Mouse (Mus musculus) stomach, postnatal 0 days (tissue): Measurements from ENCODE around the gene Klf16. TPM values are rescaled to one million over a fixed set of nuclear protein-coding genes. Genes with fewer than 3 reads are reported as not detected.

ENCODE experiments used
- ATAC-seq: fragments of 200-750 bp; cut with Nextera tagmentation; 2 replicates; pipeline ENCODE4 v1.8.0; 2017; ENCODE audit not compliant: low FRiP score, low TSS enrichment
- DNase-seq: peaks from one replicate; pipeline ENCODE4 v3.0.0-alpha.2; 2016; ENCODE audit warnings: low spot score
- H3K27ac ChIP-seq: fragments of 300-500 bp; sonication (generic); replicated peaks from 2 replicates; pipeline ENCODE4 v1.5.1; 2014; ENCODE audit warnings: mild to moderate bottlenecking, control low read depth
- H3K27me3 ChIP-seq: fragments of 300-500 bp; sonication (generic); 2 replicates; pipeline ENCODE4 v1.6.1; 2014; ENCODE audit warnings: low read length; ENCODE audit not compliant: control insufficient read depth, insufficient read depth
- H3K36me3 ChIP-seq: fragments of 300-500 bp; sonication (generic); 2 replicates; pipeline ENCODE4 v1.6.1; 2014; ENCODE audit warnings: low read length, mixed read lengths; ENCODE audit not compliant: control insufficient read depth, insufficient read depth
- H3K4me1 ChIP-seq: fragments of 300-500 bp; sonication (generic); replicated peaks from 2 replicates; pipeline ENCODE4 v1.6.1; 2014; ENCODE audit warnings: antibody characterized with exemption; ENCODE audit not compliant: control insufficient read depth, insufficient read depth
- H3K4me2 ChIP-seq: fragments of 300-500 bp; sonication (generic); replicated peaks from 2 replicates; pipeline ENCODE4 v1.6.1; 2014; ENCODE audit warnings: low read depth, mild to moderate bottlenecking, control low read depth, moderate library complexity
- H3K4me3 ChIP-seq: fragments of 300-500 bp; sonication (generic); 2 replicates; pipeline ENCODE4 v1.5.1; 2014; ENCODE audit warnings: low read depth, low read length, control low read depth
- H3K9ac ChIP-seq: fragments of 300-500 bp; sonication (generic); 2 replicates; pipeline ENCODE4 v1.6.1; 2014; ENCODE audit warnings: mild to moderate bottlenecking, low read length, control low read depth, mixed read lengths
- H3K9me3 ChIP-seq: fragments of 300-500 bp; sonication (generic); 2 replicates; pipeline ENCODE4 v1.6.1; 2016; ENCODE audit warnings: low read length; ENCODE audit not compliant: control insufficient read depth
- CTCF ChIP-seq: IDR thresholded peaks from 2 replicates; pipeline ENCODE4 v1.5.1; 2016; ENCODE audit warnings: antibody characterized with exemption, low read depth, mild to moderate bottlenecking, moderate library complexity
- EP300 ChIP-seq: optimal IDR thresholded peaks from 2 replicates; pipeline ENCODE3; 2016; ENCODE audit warnings: antibody characterized with exemption
- WGBS: fragments of 180-500 bp; shearing (Covaris S2); extraction: QIAGEN DNeasy Blood & Tissue Kit; methylation state at CpG from one replicate; pipeline ENCODE4 v1.1.7; 2014; 5-methylcytosine and 5-hydroxymethylcytosine counted together
- polyA plus RNA-seq: library from polyadenylated mRNA; unstranded; fragments of >200 nt; fragmentation: Nextera tagmentation; extraction: Ambion mirVana; gene quantifications from 2 replicates; pipeline ENCODE4 v1.2.1, GENCODE M21; 2015

The Klf16 gene
- polyA plus RNA-seq, 1 experiment from 2014 or later = 8.3 TPM

- H3K4me3 ChIP-seq = 0 out of 2 replicates have a peak overlapping the region, but pooled peaks have one; percentile 6
- no peaks in the 10 kb centered on the region for H3K36me3 ChIP-seq
- H3K9me3 ChIP-seq = no peaks in the 10 kb centered on the region
- H3K9ac ChIP-seq = 0 out of 2 replicates have a peak overlapping the region, but pooled peaks have one; percentile 23
- H3K4me2 ChIP-seq = peak overlapping the region; percentile 31
- H3K27ac ChIP-seq = 0 out of 2 replicates have a peak overlapping the region, but pooled peaks have one; percentile 35
- H3K27me3 ChIP-seq = no peaks in the 10 kb centered on the region
- peak; percentile 85 for DNase-seq
- no peak for TF ChIP-seq EP300
- 0 out of 2 replicates have a peak, but pooled peaks have one; percentile 1 for TF ChIP-seq CTCF
- WGBS = 33% methylated on average over 10 of the region's 10 CpGs
- H3K4me1 ChIP-seq = peaks cover 12% of the 10 kb centered on the region
- ATAC-seq = peak; percentile 71
Observed at GRCm38 (mm10) chr10:80569664-80570066, 7.5 kb downstream of the Klf16 start.

- Histone ChIP-seq H3K4me2 (no peak overlapping the region), H3K9ac (no peak overlapping the region), H3K4me3 (no peak overlapping the region), H3K27ac (no peak overlapping the region), H3K9me3 (no peaks in the 10 kb centered on the region), H3K4me1 (peaks cover 12% of the 10 kb centered on the region), H3K27me3 (no peaks in the 10 kb centered on the region), H3K36me3 (no peaks in the 10 kb centered on the region)
- DNase-seq = no peak
- 93% methylated on average over 29 of the region's 29 CpGs for WGBS
- no peak for TF ChIP-seq EP300
- no peak for TF ChIP-seq CTCF
- no peak for ATAC-seq
Observed at GRCm38 (mm10) chr10:80568876-80569275, 8.2 kb downstream of the Klf16 start.

- no peak for TF ChIP-seq EP300
- TF ChIP-seq CTCF = peak; percentile 94
- H3K9ac ChIP-seq = no peak overlapping the region
- H3K4me1 ChIP-seq = peaks cover 12% of the 10 kb centered on the region
- ATAC-seq = peak; percentile 36; the same call in 1 of the 2 replicates
- H3K4me2 ChIP-seq = no peak overlapping the region
- DNase-seq = peak; percentile 89
- 25% methylated on average over 17 of the region's 17 CpGs for WGBS
- no peaks in the 10 kb centered on the region for H3K27me3 ChIP-seq
- H3K4me3 ChIP-seq = no peak overlapping the region
- no peaks in the 10 kb centered on the region for H3K36me3 ChIP-seq
- H3K27ac ChIP-seq = no peak overlapping the region
- no peaks in the 10 kb centered on the region for H3K9me3 ChIP-seq
Observed at GRCm38 (mm10) chr10:80566375-80567092, 10.6 kb downstream of the Klf16 start.

- H3K4me2 ChIP-seq = peak within 1 kb of the TSS; percentile 75
- peaks cover 9% of the 10 kb centered on the region for H3K4me1 ChIP-seq
- peak; percentile 85 for ATAC-seq
- H3K9ac ChIP-seq = peak within 1 kb of the TSS; percentile 99
- no peaks in the 10 kb centered on the region for H3K27me3 ChIP-seq
- no peaks in the 10 kb centered on the region for H3K9me3 ChIP-seq
- H3K4me3 ChIP-seq = peak within 1 kb of the TSS; percentile 99
- TF ChIP-seq EP300 (peak; percentile 90), CTCF (peak; percentile 89)
- H3K27ac ChIP-seq = peak within 1 kb of the TSS; percentile 90
- under 1% methylated on average over 69 of the region's 72 CpGs for WGBS
- H3K36me3 ChIP-seq = no peaks in the 10 kb centered on the region
- DNase-seq = peak; percentile 96
Observed at GRCm38 (mm10) chr10:80561116-80561944, 15.8 kb downstream of the Klf16 start, which contains the start of gene Rexo1. Gene Rexo1 (minus strand): TSS chr10:80561560.

- DNase-seq (no peak), ATAC-seq (peak; percentile 1)
- peak overlapping the region; percentile 90; the same call in 1 of the 2 replicates for H3K27ac ChIP-seq
Observed at GRCm38 (mm10) chr10:80560621-80561020, 16.5 kb downstream of the Klf16 start.

More at GRCm38 (mm10) chr10:80560621-80561020, 16.5 kb downstream of the Klf16 start:
- peaks cover 9% of the 10 kb centered on the region for H3K4me1 ChIP-seq
- peak overlapping the region; percentile 75 for H3K4me2 ChIP-seq
- no peaks in the 10 kb centered on the region for H3K36me3 ChIP-seq
- whole genome bisulfite sequencing = under 1% methylated on average over 13 of the region's 13 CpGs
- peak overlapping the region; percentile 99 for H3K9ac ChIP-seq
- TF ChIP-seq EP300 (no peak), CTCF (no peak)
- H3K27me3 ChIP-seq = no peaks in the 10 kb centered on the region
- H3K4me3 ChIP-seq = peak overlapping the region; percentile 99
- H3K9me3 ChIP-seq = no peaks in the 10 kb centered on the region
